Mouse (Mus musculus) kidney, postnatal 14 days (tissue): ENCODE data around the gene Ptchd3.
A peak's percentile ranks its signal among the peaks of the same experiment; 100 is the strongest.

Source experiments
- DNase-seq: peaks from one replicate; pipeline ENCODE4 v3.0.0; 2022; ENCODE audit warnings: mixed read lengths

Gene Ptchd3

GRCm38 (mm10) chr11:121829947-121830346, at the start of gene Ptchd3:
Ptchd3 (plus strand) TSS chr11:121830247.
- no peak for DNase-seq

DNA sequence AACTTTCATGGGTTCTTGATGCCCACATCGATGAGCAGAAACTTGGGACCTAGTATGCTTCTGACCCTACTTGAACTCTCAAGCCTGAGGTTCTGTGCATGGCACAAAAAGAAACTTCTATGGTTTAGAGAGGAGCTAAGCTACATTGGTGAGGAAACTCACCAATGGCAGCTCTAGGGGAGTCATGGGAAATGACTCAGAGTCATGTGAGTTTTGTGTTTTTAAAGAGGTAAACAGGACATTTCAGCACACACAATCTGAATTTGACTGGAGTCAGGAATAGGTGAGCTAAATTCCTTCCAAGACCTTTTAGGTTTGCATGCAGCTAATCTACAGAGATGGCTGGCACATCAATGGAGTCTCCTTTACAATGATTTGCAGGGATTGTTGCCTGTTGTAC, 48.2 kb upstream of the Ptchd3 start:
- no peak for DNase-seq

DNA sequence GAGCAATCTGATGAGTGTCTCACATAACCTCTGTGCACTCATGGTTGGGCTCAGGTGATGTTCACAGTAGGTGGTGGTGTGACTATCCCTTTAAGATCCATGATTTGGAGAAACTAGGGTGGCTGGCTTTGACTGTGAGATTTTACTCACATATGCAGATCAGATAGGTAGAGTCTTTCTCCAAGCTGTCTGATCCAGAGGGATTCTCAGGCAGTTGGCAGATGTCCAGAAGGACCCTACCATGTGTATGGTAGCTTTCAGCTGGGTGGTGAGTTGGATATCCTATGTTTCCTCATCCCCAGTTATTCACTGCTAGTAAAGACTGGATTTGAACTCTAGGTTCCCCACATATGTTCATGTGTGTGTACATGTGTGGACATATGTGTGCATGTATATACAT, 42.6 kb upstream of the Ptchd3 start:
- no peak for DNase-seq

- DNase-seq, result no peak
Observed at GRCm38 (mm10) chr11:121789566-121789965, 40.5 kb upstream of the Ptchd3 start.

- DNase-seq, result peak; percentile 72
Observed at GRCm38 (mm10) chr11:121790671-121791094, 39.4 kb upstream of the Ptchd3 start.

- no peak for DNase-seq
Observed at GRCm38 (mm10) chr11:121791446-121791845, 38.6 kb upstream of the Ptchd3 start.

DNA sequence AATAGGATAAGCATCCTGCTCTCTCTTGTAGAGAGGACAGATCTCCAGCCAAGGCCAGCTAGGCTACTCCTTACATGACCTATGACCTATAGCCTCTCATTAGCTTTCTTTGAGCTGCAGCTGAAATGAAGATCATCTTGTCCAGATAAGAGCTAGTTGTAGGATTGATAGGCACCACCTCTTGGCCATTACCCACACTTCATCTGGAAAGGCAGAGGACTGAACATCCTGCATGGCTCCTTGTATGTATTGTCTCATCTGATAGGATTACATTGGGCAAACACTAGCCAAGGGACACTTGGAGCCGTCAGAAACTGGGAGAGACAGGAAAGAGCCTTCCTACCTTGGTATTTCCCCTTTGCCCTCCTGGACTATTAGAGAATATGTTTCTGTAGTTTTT, 38.1 kb upstream of the Ptchd3 start:
- no peak for DNase-seq

- DNase-seq, result no peak
Observed at GRCm38 (mm10) chr11:121793530-121793929, 36.5 kb upstream of the Ptchd3 start.

DNA sequence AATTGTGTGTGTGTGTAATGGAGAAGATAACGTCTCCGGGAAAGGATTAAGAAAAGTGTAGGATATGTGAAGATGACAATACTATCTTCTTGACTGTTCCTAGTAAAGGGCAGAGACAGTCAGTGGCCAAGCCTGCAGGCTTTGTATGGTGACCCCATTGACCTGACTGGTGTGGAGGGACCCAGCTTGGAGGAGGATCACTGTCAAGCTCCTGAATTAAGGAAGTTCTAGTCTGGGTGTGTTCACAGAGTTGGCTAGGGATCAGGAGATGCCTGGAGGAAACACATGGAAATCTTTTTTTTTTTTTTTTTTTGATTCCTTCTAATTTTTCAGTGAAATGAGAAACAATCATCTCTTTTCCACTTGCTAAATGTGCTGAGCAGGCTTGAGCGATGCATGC, 35.9 kb upstream of the Ptchd3 start:
- peak; percentile 50 for DNase-seq

GRCm38 (mm10) chr11:121794591-121795199, 35.4 kb upstream of the Ptchd3 start:
- peak; percentile 69 for DNase-seq

DNA sequence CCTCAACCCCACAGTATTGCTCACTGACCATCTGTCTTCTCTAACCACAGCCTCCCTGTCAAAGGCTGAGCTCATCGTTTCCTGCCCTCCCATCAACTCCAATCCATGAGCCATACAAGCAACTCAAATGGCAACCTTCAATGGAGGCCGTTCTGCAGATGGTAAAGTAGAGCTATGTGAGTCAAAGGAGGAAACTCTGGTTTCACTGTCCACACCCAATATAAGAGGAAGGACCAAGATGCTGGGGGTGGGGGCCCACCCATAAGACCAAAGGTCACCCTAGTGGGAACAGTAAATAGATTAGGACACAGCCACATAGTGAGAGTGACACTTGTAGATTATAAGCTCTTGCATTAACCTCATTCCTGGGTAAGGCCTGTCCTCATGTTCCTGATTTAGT, 34.1 kb upstream of the Ptchd3 start:
- no peak for DNase-seq

- DNase-seq, result no peak
Observed at GRCm38 (mm10) chr11:121798591-121798990, 31.5 kb upstream of the Ptchd3 start.

GRCm38 (mm10) chr11:121799746-121800299, 30.2 kb upstream of the Ptchd3 start:
- no peak for DNase-seq

- DNase-seq, result no peak
Observed at GRCm38 (mm10) chr11:121802743-121803142, 27.3 kb upstream of the Ptchd3 start.

- peak; percentile 8 for DNase-seq
Observed at GRCm38 (mm10) chr11:121804258-121805027, 25.6 kb upstream of the Ptchd3 start.

DNA sequence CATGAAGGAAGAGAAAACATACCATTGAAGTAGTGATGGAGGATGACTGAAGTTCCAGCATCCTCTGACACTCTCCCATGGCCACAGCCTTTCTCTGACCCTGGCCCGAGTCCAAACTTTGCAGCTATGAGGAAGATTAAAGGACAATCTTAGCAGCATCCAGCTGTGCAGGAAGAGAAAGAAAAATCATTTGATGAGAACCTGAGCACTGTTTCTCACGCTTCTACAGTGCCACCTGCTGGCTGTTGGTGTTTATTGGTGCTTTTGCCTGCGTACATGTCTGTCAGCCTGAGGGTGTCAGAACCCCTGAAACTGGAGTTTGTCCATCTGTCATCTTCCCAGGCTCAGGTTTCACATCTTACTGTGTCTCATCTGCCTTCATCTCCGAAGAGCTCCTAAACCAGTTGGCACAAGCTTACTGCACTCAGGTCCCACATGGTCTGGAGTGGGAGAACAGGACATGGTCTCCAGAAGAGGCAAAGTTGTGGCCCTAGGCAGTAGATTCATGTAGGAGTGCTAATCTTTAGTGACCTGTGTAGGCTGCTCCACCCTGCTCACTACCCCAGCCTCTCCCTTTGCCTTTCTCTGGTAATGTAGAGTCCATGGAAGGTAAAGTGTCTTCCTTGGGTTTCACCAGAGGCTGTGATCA, 21.7 kb upstream of the Ptchd3 start:
- DNase-seq, result peak; percentile 88

- no peak for DNase-seq
Observed at GRCm38 (mm10) chr11:121808866-121809265, 21.2 kb upstream of the Ptchd3 start.

DNA sequence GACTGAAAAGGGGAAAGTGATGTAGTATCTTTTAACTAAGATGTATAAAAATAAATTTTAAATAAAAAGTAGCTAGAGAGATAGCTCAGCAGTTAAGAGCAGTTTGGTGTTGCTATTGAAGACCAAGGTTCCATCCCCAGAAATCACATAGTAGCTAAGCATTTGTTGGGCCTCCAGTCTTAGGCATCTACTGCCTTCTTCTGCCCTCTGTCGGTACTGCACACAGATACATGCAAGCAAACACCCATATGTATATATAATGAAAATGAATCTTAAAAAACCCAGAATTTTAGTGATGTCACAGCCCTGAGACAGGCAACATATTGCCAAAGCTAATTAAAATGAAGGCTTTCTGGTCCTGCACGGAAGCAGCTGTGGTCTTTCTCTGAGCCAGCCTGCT, 15.9 kb downstream of the Ptchd3 start:
- no peak for DNase-seq

DNA sequence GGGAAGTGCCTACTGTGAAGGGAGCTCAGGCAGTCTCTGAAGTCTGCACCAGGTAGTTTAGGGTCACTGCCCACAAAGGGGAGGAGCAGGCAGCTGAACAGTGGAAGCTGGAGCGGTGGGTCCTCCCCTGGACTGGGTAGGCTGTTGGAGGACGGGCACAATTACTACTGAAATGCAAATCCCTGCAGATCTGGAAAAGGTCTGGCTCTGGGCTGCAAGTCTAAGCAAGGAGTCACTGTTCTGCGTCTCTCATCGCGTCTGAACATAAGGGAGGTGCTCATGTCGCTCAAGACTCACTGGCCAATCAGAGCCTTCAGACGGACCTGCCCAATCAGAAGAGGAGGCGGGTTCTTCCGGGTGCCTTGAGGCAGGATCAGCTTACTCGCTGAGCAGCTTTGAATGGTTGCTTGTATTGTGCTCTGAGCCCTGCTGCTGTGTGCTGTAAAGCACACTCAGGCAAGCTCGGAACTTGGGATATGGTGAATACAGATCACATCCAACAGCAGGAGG, 17.8 kb downstream of the Ptchd3 start:
- peak; percentile 79 for DNase-seq
